In the genomic region with DNA sequence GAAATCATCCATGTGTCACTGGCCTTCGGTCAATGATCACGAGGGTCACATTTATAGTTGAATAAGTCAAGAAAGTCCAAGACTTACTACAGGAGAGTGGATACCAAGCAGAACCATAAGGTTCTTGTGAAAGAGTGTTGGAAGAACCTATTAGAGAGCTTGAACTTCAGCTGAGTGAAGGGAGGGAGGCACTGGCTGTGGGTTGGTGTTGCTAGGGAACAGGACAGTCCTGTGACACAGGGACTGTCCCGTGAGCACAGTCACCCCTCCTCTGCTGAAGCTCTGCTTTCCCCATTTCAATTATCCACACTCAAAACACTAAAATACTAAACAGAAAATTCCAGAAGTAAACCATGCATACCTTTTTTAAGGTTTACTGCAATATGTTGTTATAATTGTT, we compare ENCODE assay signal across 17 mouse cellular contexts. TPM values are rescaled to one million over a fixed set of nuclear protein-coding genes. Genes with fewer than 3 reads are reported as not detected.
"Had no signal": no experiment of that assay in that cellular context is flagged by ENCODE, and none has a peak within 500 bp of the region (broad histone marks: within the 10 kb centered on the region; RNA-seq: fewer than 3 reads in every experiment).

No protein-coding gene starts in this region.

RNA-seq across cellular contexts. Expression of gene Vmn1r3, which starts 40.3 kb away (rescaled TPM):
- total RNA-seq: megakaryocyte progenitor cell, adult 5-6 weeks; midbrain, postnatal 0 days; monocyte, adult 5-6 weeks; neutrophil, adult 5-6 weeks had no signal
- polyA plus RNA-seq: lung, embryonic 15.5 days; lung, postnatal 0 days; macrophage; midbrain, embryonic 11.5 days; midbrain, embryonic 15.5 days; midbrain, postnatal 0 days; neural tube, embryonic 12.5 days; neural tube, embryonic 14.5 days; spleen, adult 2 months; stomach, embryonic 15.5 days; stomach, postnatal 0 days; testis, adult 2 months; urinary bladder, adult 2 months had no signal

RNA-seq across cellular contexts. Expression of gene Vmn1r2, which starts 58.3 kb away (rescaled TPM):
- total RNA-seq: megakaryocyte progenitor cell, adult 5-6 weeks; midbrain, postnatal 0 days; monocyte, adult 5-6 weeks; neutrophil, adult 5-6 weeks had no signal
- polyA plus RNA-seq: lung, embryonic 15.5 days; lung, postnatal 0 days; macrophage; midbrain, embryonic 11.5 days; midbrain, embryonic 15.5 days; midbrain, postnatal 0 days; neural tube, embryonic 12.5 days; neural tube, embryonic 14.5 days; spleen, adult 2 months; stomach, embryonic 15.5 days; stomach, postnatal 0 days; testis, adult 2 months; thymus, adult 2 months; urinary bladder, adult 2 months had no signal
